Mouse (Mus musculus) C2C12 (cell line): Measurements from ENCODE around the gene Csmd2. TPM values are rescaled to one million over a fixed set of nuclear protein-coding genes. Genes with fewer than 3 reads are reported as not detected.

Experiments used
- H3K27me3 ChIP-seq: one replicate; pipeline ENCODE4 v1.6.1; 2011; ENCODE audit not compliant: control insufficient read depth, insufficient read depth, insufficient read length
- H3K36me3 ChIP-seq: one replicate; pipeline ENCODE4 v1.6.1; 2011; ENCODE audit not compliant: control insufficient read depth, insufficient read depth
- H3K4me3 ChIP-seq: one replicate; pipeline ENCODE4 v1.5.1; 2011; ENCODE audit warnings: mild to moderate bottlenecking, control low read depth; ENCODE audit not compliant: poor library complexity, insufficient read depth, severe bottlenecking
- H3K79me2 ChIP-seq: one replicate; pipeline ENCODE4 v1.6.1; 2011; ENCODE audit not compliant: control insufficient read depth, insufficient read depth
- H3K79me3 ChIP-seq: one replicate; pipeline ENCODE4 v1.6.1; 2011; ENCODE audit warnings: low read depth, control low read depth
- H3ac ChIP-seq: one replicate; pipeline ENCODE3; 2011; ENCODE audit warnings: low read depth; ENCODE audit not compliant: control insufficient read depth, insufficient read length
- CEBPB ChIP-seq: IDR thresholded peaks from one replicate; pipeline ENCODE4 v1.6.1; 2011; ENCODE audit warnings: low read depth, mild to moderate bottlenecking, control low read depth, moderate library complexity
- CTCF ChIP-seq: IDR thresholded peaks from one replicate; pipeline ENCODE4 v1.5.1; 2011; ENCODE audit not compliant: control insufficient read depth, insufficient read depth, insufficient read length
- FOSL1 ChIP-seq: IDR thresholded peaks from one replicate; pipeline ENCODE4 v1.8.0; 2011; ENCODE audit warnings: mild to moderate bottlenecking, low read length; ENCODE audit not compliant: poor library complexity, insufficient read depth, severe bottlenecking
- MAX ChIP-seq: IDR thresholded peaks from one replicate; pipeline ENCODE4 v1.6.1; 2011; ENCODE audit warnings: mild to moderate bottlenecking, control low read depth
- MYOD1 ChIP-seq: IDR thresholded peaks from one replicate; pipeline ENCODE4 v1.6.1; 2011; ENCODE audit warnings: low read depth; ENCODE audit not compliant: control insufficient read depth, insufficient read length
- MYOG ChIP-seq: IDR thresholded peaks from one replicate; pipeline ENCODE4 v1.6.1; 2011; ENCODE audit not compliant: control insufficient read depth, insufficient read length; ENCODE audit errors: extremely low read depth
- USF1 ChIP-seq: IDR thresholded peaks from one replicate; pipeline ENCODE4 v1.6.1; 2011; ENCODE audit warnings: low read depth, mild to moderate bottlenecking, control low read depth, moderate library complexity
- polyA plus RNA-seq: library from polyadenylated mRNA; unstranded; fragments of >200 nt; fragmentation: generic; extraction: Trizol; gene quantifications from one replicate; pipeline ENCODE4 v1.2.1, GENCODE M21; 2012; ENCODE audit warnings: missing spikeins

The Csmd2 gene
- polyA plus RNA-seq, 1 experiment: not detected

GRCm38 (mm10) chr4:128451383-128451794 is 463.7 kb downstream of the Csmd2 start:
- TF ChIP-seq CTCF (no peak), MYOG (no peak), CEBPB (no peak)

GRCm38 (mm10) chr4:128466708-128467107 is 479.1 kb downstream of the Csmd2 start:
- TF ChIP-seq MYOG: no peak
- TF ChIP-seq CTCF: no peak
- no peak for TF ChIP-seq MAX
- TF ChIP-seq MYOD1: no peak
- no peak for TF ChIP-seq USF1
- TF ChIP-seq CEBPB: no peak
- Histone ChIP-seq H3K27me3 (no peaks in the 10 kb centered on the region), H3K79me2 (no peaks in the 10 kb centered on the region), H3K79me3 (no peaks in the 10 kb centered on the region), H3ac (no peak overlapping the region), H3K4me3 (no peak overlapping the region), H3K36me3 (no peaks in the 10 kb centered on the region)

More at GRCm38 (mm10) chr4:128451383-128451794, 463.7 kb downstream of the Csmd2 start:
- no peaks in the 10 kb centered on the region for H3K79me3 ChIP-seq
- H3K79me2 ChIP-seq: no peaks in the 10 kb centered on the region
- H3K36me3 ChIP-seq: no peaks in the 10 kb centered on the region
- H3K27me3 ChIP-seq: no peaks in the 10 kb centered on the region
- H3K4me3 ChIP-seq: no peak overlapping the region
- H3ac ChIP-seq: no peak overlapping the region

GRCm38 (mm10) chr4:128468040-128468439 is 480.4 kb downstream of the Csmd2 start:
- Histone ChIP-seq H3K4me3 (no peak overlapping the region), H3K79me3 (no peaks in the 10 kb centered on the region), H3K79me2 (no peaks in the 10 kb centered on the region), H3K36me3 (no peaks in the 10 kb centered on the region), H3ac (no peak overlapping the region), H3K27me3 (no peaks in the 10 kb centered on the region)
- TF ChIP-seq MAX (no peak), FOSL1 (no peak), USF1 (no peak)

- Histone ChIP-seq H3K36me3 (no peaks in the 10 kb centered on the region), H3K27me3 (no peaks in the 10 kb centered on the region), H3K79me2 (no peaks in the 10 kb centered on the region), H3ac (no peak overlapping the region), H3K79me3 (no peaks in the 10 kb centered on the region), H3K4me3 (no peak overlapping the region)
- TF ChIP-seq MAX (no peak), MYOG (no peak), CEBPB (no peak), USF1 (no peak), FOSL1 (no peak), MYOD1 (no peak), CTCF (no peak)
These were observed 488.6 kb downstream of the Csmd2 start for GRCm38 (mm10) chr4:128476249-128476648.

- Histone ChIP-seq H3K4me3 (no peak overlapping the region), H3K36me3 (no peaks in the 10 kb centered on the region), H3ac (no peak overlapping the region), H3K79me3 (no peaks in the 10 kb centered on the region), H3K27me3 (no peaks in the 10 kb centered on the region), H3K79me2 (no peaks in the 10 kb centered on the region)
- no peak for TF ChIP-seq CEBPB
- no peak for TF ChIP-seq USF1
- TF ChIP-seq FOSL1: no peak
- TF ChIP-seq MYOG: no peak
- TF ChIP-seq MYOD1: no peak
- TF ChIP-seq CTCF: no peak
- TF ChIP-seq MAX: no peak
These were observed 496.2 kb downstream of the Csmd2 start for GRCm38 (mm10) chr4:128483891-128484290.

- TF ChIP-seq MAX (no peak), MYOD1 (no peak), USF1 (no peak), CTCF (no peak)
- no peak overlapping the region for H3K4me3 ChIP-seq
- no peak overlapping the region for H3ac ChIP-seq
- no peaks in the 10 kb centered on the region for H3K79me2 ChIP-seq
- no peaks in the 10 kb centered on the region for H3K79me3 ChIP-seq
- no peaks in the 10 kb centered on the region for H3K36me3 ChIP-seq
- no peaks in the 10 kb centered on the region for H3K27me3 ChIP-seq
These were observed 497.0 kb downstream of the Csmd2 start for GRCm38 (mm10) chr4:128484679-128485078.
